Mouse (Mus musculus) left cerebral cortex, adult 2 months (tissue): ENCODE results near the gene Map3k12. TPM values are rescaled to one million over a fixed set of nuclear protein-coding genes. Genes with fewer than 3 reads are reported as not detected.

Source experiments
- DNase-seq, 2 experiments: peaks; one replicate each; pipeline ENCODE4 v3.0.0; 2021 to 2022; ENCODE audit warnings: low spot score in 2 of 2, mixed read lengths in 1 of 2; ENCODE audit errors: extremely low spot score in 1 of 2
- H3K27ac ChIP-seq: fragments of 200-600 bp; 2 replicates; pipeline ENCODE4 v1.8.1; 2022
- H3K4me3 ChIP-seq: fragments of 200-600 bp; 2 replicates; pipeline ENCODE4 v1.8.1; 2022
- CTCF ChIP-seq: fragments of 200-600 bp; IDR thresholded peaks from 2 replicates; pipeline ENCODE4 v1.8.1; 2022; ENCODE audit warnings: antibody characterized with exemption, mild to moderate bottlenecking, moderate library complexity
- intact Hi-C: fragments of 180-260 bp; cut with DNase I; formaldehyde crosslinking; loops from one replicate; pipeline ENCODE4 v1.15.1; 2025
- total RNA-seq, 2 experiments: library from RNA; stranded (reverse); gene quantifications; 2 replicates each; pipeline ENCODE4 v1.2.3; 2021

Gene Map3k12
- total RNA-seq, 2 experiments from 2014 or later: 96.5 to 96.8 TPM

- DNase-seq: no peak
- H3K27ac ChIP-seq: no peak overlapping the region
- TF ChIP-seq CTCF: no peak
- H3K4me3 ChIP-seq: no peak overlapping the region
- intact Hi-C loops: no loop called here
Measured at GRCm38 (mm10) chr15:102468675-102469370, 48.0 kb downstream of the Map3k12 start.

- intact Hi-C loops: no loop called here
- no peak for DNase-seq
- peak; percentile 39 for TF ChIP-seq CTCF
Measured at GRCm38 (mm10) chr15:102463666-102464065, 53.2 kb downstream of the Map3k12 start.

GRCm38 (mm10) chr15:102461430-102462075 is 55.3 kb downstream of the Map3k12 start:
- no peak overlapping the region for H3K4me3 ChIP-seq
- no peak for DNase-seq
- no peak for TF ChIP-seq CTCF
- H3K27ac ChIP-seq: no peak overlapping the region
- intact Hi-C loops: no loop called here

More at GRCm38 (mm10) chr15:102463666-102464065, 53.2 kb downstream of the Map3k12 start:
- H3K27ac ChIP-seq: no peak overlapping the region
- no peak overlapping the region for H3K4me3 ChIP-seq

GRCm38 (mm10) chr15:102460971-102461370 is 55.9 kb downstream of the Map3k12 start:
- intact Hi-C loops: no loop called here
- TF ChIP-seq CTCF: no peak
- Histone ChIP-seq H3K27ac (no peak overlapping the region), H3K4me3 (no peak overlapping the region)
- DNase-seq: no peak

GRCm38 (mm10) chr15:102460409-102460808 is 56.5 kb downstream of the Map3k12 start:
- no peak for DNase-seq
- Histone ChIP-seq H3K4me3 (no peak overlapping the region), H3K27ac (no peak overlapping the region)
- TF ChIP-seq CTCF: no peak
- intact Hi-C loops: no loop called here

- H3K4me3 ChIP-seq: no peak overlapping the region
- intact Hi-C loops: no loop called here
- no peak for TF ChIP-seq CTCF
- no peak for DNase-seq
- H3K27ac ChIP-seq: no peak overlapping the region
Measured at GRCm38 (mm10) chr15:102459847-102460246, 57.0 kb downstream of the Map3k12 start.

GRCm38 (mm10) chr15:102459381-102459780 is 57.5 kb downstream of the Map3k12 start:
- intact Hi-C loops: no loop called here
- peak overlapping the region; percentile 82 for H3K27ac ChIP-seq
- DNase-seq: no peak
- no peak for TF ChIP-seq CTCF
- H3K4me3 ChIP-seq: peak overlapping the region; percentile 55

- peak within 1 kb of the TSS; percentile 55 for H3K4me3 ChIP-seq
- TF ChIP-seq CTCF: peak; percentile 72
- peak within 1 kb of the TSS; percentile 82 for H3K27ac ChIP-seq
- DNase-seq: peak; percentile 87 to 90
- intact Hi-C loops: no loop called here
Measured at GRCm38 (mm10) chr15:102458904-102459317, 58.0 kb downstream of the Map3k12 start, which contains the start of gene Prr13. Gene Prr13 (plus strand): TSS chr15:102459028.

- H3K4me3 ChIP-seq: peak overlapping the region; percentile 55
- peak overlapping the region; percentile 82 for H3K27ac ChIP-seq
- DNase-seq: no peak
- intact Hi-C loops: no loop called here
- TF ChIP-seq CTCF: no peak
Measured at GRCm38 (mm10) chr15:102458050-102458736, 58.7 kb downstream of the Map3k12 start.

GRCm38 (mm10) chr15:102455993-102456392 is 60.9 kb downstream of the Map3k12 start:
- peak; percentile 41 for TF ChIP-seq CTCF
- Histone ChIP-seq H3K4me3 (no peak overlapping the region), H3K27ac (no peak overlapping the region)
- intact Hi-C loops: no loop called here
- DNase-seq: no peak

- Histone ChIP-seq H3K4me3 (no peak overlapping the region), H3K27ac (no peak overlapping the region)
- DNase-seq: peak in 1 of 2 experiments; percentile 14
- intact Hi-C loops: no loop called here
- TF ChIP-seq CTCF: no peak
Measured at GRCm38 (mm10) chr15:102451666-102452430, 65.0 kb downstream of the Map3k12 start.
